Mouse (Mus musculus): ENCODE results near the gene Ptbp1.

DNA sequence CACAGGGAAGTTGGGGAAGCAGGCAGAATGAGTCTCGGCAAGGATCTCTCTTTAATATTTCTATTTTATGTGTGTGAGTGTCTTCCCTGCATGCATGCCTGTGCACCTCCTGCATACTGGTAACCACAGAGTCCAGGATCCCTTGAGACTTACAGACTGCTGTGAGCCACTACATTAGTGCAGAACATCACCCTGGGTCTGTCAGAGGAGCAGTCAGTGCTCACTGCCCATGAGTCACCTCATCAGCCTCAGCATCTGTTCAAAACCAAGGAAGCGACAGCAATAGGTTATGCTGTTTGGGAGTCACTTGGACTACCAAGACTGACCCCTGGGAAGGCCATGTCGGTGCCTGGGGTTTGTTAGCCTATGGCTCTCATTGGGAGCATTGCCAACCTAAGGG lies 11.9 kb upstream of the Ptbp1 start:
- TF ChIP-seq CTCF (IDR thresholded peaks at IDR 0.05; ENCODE audit: low read depth, low read length): no peak
- TF ChIP-seq POLR2A (IDR thresholded peaks at IDR 0.05; ENCODE audit: insufficient read depth, low read length): no peak
- no peak for TF ChIP-seq EP300 (IDR thresholded peaks at IDR 0.05; ENCODE audit: insufficient read depth, low read depth, low read length)
